Mouse (Mus musculus) kidney, adult 9 months (tissue): ENCODE results near the gene Olfr190.
"Not testable (repeated sequence)": the region's sequence is repeated elsewhere in the genome, so short reads cannot be mapped to it uniquely, and the experiment has no call there.

ENCODE experiments used
- DNase-seq: peaks from one replicate; pipeline ENCODE4 v3.0.0; 2022

Gene Olfr190

GRCm38 (mm10) chr16:59077905-59078304, at the start of gene Olfr190:
Olfr190 (minus strand) TSS chr16:59078005.
- no peak for DNase-seq

GRCm38 (mm10) chr16:59120969-59121368, 43.2 kb upstream of the Olfr190 start, which contains the start of gene Olfr194:
Olfr194 (minus strand) TSS chr16:59121069.
- DNase-seq: no peak

- DNase-seq: no peak
Measured at GRCm38 (mm10) chr16:59111781-59112180, 34.0 kb upstream of the Olfr190 start, which contains the start of gene Olfr193. Olfr193 (minus strand) TSS chr16:59111881.

GRCm38 (mm10) chr16:59108522-59108921, 30.7 kb upstream of the Olfr190 start:
- DNase-seq: not testable (repeated sequence)

- no peak for DNase-seq
Measured at GRCm38 (mm10) chr16:59105312-59105711, 27.5 kb upstream of the Olfr190 start.

- DNase-seq: not testable (repeated sequence)
Measured at GRCm38 (mm10) chr16:59089722-59090121, 11.9 kb upstream of the Olfr190 start, which contains the start of gene Olfr191. Olfr191 (minus strand) TSS chr16:59089822.

GRCm38 (mm10) chr16:59081113-59081512, 3.3 kb upstream of the Olfr190 start:
- DNase-seq: not testable (repeated sequence)

GRCm38 (mm10) chr16:59073520-59073919, 4.3 kb downstream of the Olfr190 start:
- DNase-seq: no peak

GRCm38 (mm10) chr16:59071755-59072154, 6.0 kb downstream of the Olfr190 start:
- DNase-seq: no peak

GRCm38 (mm10) chr16:59062411-59062810, 15.4 kb downstream of the Olfr190 start:
- not testable (repeated sequence) for DNase-seq

GRCm38 (mm10) chr16:59049286-59049685, 28.5 kb downstream of the Olfr190 start:
- DNase-seq: not testable (repeated sequence)

- no peak for DNase-seq
Measured at GRCm38 (mm10) chr16:59048860-59049259, 28.9 kb downstream of the Olfr190 start.

GRCm38 (mm10) chr16:59047579-59047978, 30.2 kb downstream of the Olfr190 start:
- no peak for DNase-seq

- DNase-seq: no peak
Measured at GRCm38 (mm10) chr16:59045835-59046234, 32.0 kb downstream of the Olfr190 start.

- DNase-seq: no peak
Measured at GRCm38 (mm10) chr16:59039710-59040109, 38.1 kb downstream of the Olfr190 start, which contains the start of gene Olfr187. Olfr187 (minus strand) TSS chr16:59039767.

GRCm38 (mm10) chr16:59030191-59030590, 47.6 kb downstream of the Olfr190 start, which contains the start of gene Olfr186:
Olfr186 (minus strand) TSS chr16:59030291.
- no peak for DNase-seq
